Mouse (Mus musculus) heart, embryonic 14.5 days (tissue): ENCODE data around the gene Cyth1. TPM values are rescaled to one million over a fixed set of nuclear protein-coding genes. Genes with fewer than 3 reads are reported as not detected.

ENCODE experiments used
- ATAC-seq: fragments of 200-750 bp; cut with Nextera tagmentation; 2 replicates; pipeline ENCODE4 v1.8.0; 2017; ENCODE audit warnings: low read depth, moderate TSS enrichment; ENCODE audit not compliant: insufficient number of reproducible peaks, insufficient read depth, low FRiP score
- H3K27ac ChIP-seq, 2 experiments: fragments of 200-500 bp in 1 of 2; fragments of 300-500 bp in 1 of 2; sonication (generic) in 1 of 2; replicated peaks in 1 of 2; 2 replicates each; pipeline ENCODE4 v1.5.1; 2012 to 2014; ENCODE audit warnings: low read depth in 2 of 2, low read length in 2 of 2, control low read depth in 1 of 2, mild to moderate bottlenecking in 1 of 2, mixed read lengths in 1 of 2; ENCODE audit not compliant: control insufficient read depth in 1 of 2, insufficient read depth in 1 of 2
- H3K27me3 ChIP-seq: fragments of 300-500 bp; sonication (generic); 2 replicates; pipeline ENCODE4 v1.6.1; 2014; ENCODE audit warnings: mild to moderate bottlenecking, low read length, control low read depth; ENCODE audit not compliant: control insufficient read depth, insufficient read depth
- H3K36me3 ChIP-seq: fragments of 300-500 bp; sonication (generic); 2 replicates; pipeline ENCODE4 v1.6.1; 2014; ENCODE audit warnings: mild to moderate bottlenecking, control low read depth, low read length, mixed read lengths; ENCODE audit not compliant: control insufficient read depth, insufficient read depth
- H3K4me1 ChIP-seq, 2 experiments: fragments of 200-500 bp in 1 of 2; fragments of 300-500 bp in 1 of 2; sonication (generic) in 1 of 2; 2 replicates each; pipeline ENCODE4 v1.6.1; 2012 to 2014; ENCODE audit warnings: low read length in 2 of 2, control low read depth in 1 of 2, mixed read lengths in 1 of 2; ENCODE audit not compliant: control insufficient read depth in 2 of 2, insufficient read depth in 2 of 2
- H3K4me2 ChIP-seq: fragments of 300-500 bp; sonication (generic); 2 replicates; pipeline ENCODE4 v1.6.1; 2014; ENCODE audit warnings: mild to moderate bottlenecking, low read length
- H3K4me3 ChIP-seq, 2 experiments: fragments of 200-500 bp in 1 of 2; fragments of 300-500 bp in 1 of 2; sonication (generic) in 1 of 2; 2 replicates each; pipeline ENCODE4 v1.5.1; 2012 to 2014; ENCODE audit warnings: low read length in 2 of 2, mild to moderate bottlenecking in 2 of 2, control low read depth in 1 of 2, low read depth in 1 of 2, moderate library complexity in 1 of 2; ENCODE audit not compliant: control insufficient read depth in 1 of 2, insufficient read depth in 1 of 2
- H3K9ac ChIP-seq: fragments of 300-500 bp; sonication (generic); 2 replicates; pipeline ENCODE4 v1.6.1; 2014; ENCODE audit warnings: mild to moderate bottlenecking, low read length
- H3K9me3 ChIP-seq: fragments of 300-500 bp; sonication (generic); 2 replicates; pipeline ENCODE4 v1.6.1; 2016; ENCODE audit warnings: low read length, control low read depth; ENCODE audit not compliant: control insufficient read depth
- WGBS: fragments of 180-500 bp; shearing (Covaris S2); extraction: QIAGEN DNeasy Blood & Tissue Kit; methylation state at CpG from one replicate; pipeline ENCODE4 v1.1.7; 2014; 5-methylcytosine and 5-hydroxymethylcytosine counted together
- polyA plus RNA-seq: library from polyadenylated mRNA; unstranded; fragments of >200 nt; fragmentation: Nextera tagmentation; extraction: Ambion mirVana; gene quantifications from 2 replicates; pipeline ENCODE4 v1.2.1, GENCODE M21; 2014

The Cyth1 gene
- polyA plus RNA-seq, 1 experiment from 2014 or later = 15.9 TPM

- Histone ChIP-seq H3K27me3 (no peaks in the 10 kb centered on the region), H3K9me3 (no peaks in the 10 kb centered on the region), H3K9ac (no peak overlapping the region; the same call in 1 of the 2 replicates), H3K4me3 (no peak overlapping the region), H3K4me2 (no peak overlapping the region), H3K36me3 (no peaks in the 10 kb centered on the region), H3K27ac (peak overlapping the region; percentile 41 to 43; a peak in 3 of 4 replicates), H3K4me1 (peaks cover 26 to 60% of the 10 kb centered on the region in 2 experiments)
- no peak for ATAC-seq
- 60% methylated on average over 4 of the region's 4 CpGs for WGBS
Measured at GRCm38 (mm10) chr11:118240388-118240787, 8.0 kb downstream of the Cyth1 start.

DNA sequence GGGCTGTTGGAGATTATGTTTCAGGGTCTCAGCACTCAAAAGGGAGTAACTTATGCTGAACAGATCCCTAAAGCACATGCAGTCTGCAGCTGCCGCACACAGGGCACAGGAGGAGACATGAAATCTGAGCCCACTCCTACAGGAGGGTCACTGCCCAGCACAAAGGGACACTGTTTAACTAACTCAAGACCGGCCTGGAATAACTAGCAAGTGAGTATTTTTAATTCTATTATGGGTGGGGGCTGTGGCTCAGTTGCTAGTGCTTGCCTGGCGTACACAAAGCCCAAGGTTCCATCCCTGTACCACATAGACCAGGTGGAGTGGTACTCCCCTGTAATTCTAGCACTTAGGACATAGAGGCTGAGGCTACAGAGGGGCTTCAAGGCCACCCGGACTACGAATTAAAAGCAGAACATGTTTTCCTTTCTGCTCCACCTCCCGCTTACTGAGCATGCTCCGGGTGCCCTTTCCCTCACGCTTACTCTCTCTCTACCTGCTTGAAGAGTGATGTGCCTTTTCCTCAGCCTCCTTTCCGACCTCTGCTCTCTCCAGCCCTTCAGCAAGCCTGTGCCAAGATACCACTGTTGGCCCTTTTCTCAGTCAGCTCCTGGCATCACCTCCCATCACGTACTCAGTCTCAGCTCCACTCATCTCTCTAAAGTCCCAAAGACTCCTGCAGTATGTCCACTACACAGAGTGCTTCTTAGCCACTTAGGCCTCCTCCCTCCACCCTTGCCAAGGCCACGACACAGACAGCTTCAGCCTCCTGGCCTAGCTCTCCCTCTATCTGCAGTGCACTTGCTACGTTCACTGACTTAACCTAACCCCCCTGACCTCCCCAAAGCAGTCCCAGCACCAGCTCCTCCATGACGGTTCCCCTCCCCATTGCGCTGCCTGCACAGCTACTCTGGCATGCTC is 8.9 kb downstream of the Cyth1 start:
- Histone ChIP-seq H3K4me3 (no peak overlapping the region), H3K4me2 (no peak overlapping the region), H3K9me3 (no peaks in the 10 kb centered on the region), H3K27ac (peak overlapping the region in 1 of 2 experiments; percentile 44; a peak in 1 of 4 replicates), H3K27me3 (no peaks in the 10 kb centered on the region), H3K36me3 (no peaks in the 10 kb centered on the region), H3K9ac (peak overlapping the region; percentile 34; the same call in 1 of the 2 replicates), H3K4me1 (peaks cover 31 to 61% of the 10 kb centered on the region in 2 experiments)
- ATAC-seq = no peak
- WGBS = 58% methylated on average over 14 of the region's 14 CpGs

DNA sequence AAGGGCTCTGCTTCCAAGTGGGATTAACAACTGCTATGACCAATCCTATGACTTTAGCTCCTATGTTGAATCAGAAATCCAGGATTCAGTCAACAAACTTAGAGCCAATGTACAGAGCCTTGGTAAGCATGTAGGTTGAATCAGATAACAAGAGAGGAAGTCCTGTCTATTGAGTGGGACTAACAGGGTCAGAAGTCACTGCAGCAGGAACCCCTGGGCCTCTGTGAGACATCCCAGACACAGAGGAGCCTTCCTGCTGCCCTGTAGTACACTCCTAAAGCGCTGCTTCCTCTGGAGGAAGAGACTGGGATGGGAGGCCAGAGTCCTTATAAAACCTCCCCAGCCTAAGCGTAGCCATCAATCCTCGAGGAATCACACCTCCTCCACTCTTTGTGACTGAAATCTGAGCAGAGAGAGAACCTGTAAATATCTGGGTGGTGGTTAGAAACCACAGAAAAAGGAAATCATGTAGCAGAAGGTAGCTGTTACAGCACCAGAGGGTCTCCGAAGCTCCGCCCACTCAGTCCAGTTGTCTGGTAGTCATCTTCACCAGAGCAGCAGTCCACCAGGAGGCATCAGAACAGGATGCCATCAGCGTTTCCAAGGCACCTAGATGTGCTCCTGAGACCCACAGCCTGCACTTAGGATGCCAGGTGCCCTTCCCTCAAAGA is 11.7 kb downstream of the Cyth1 start:
- Histone ChIP-seq H3K4me1 (peaks cover 30 to 62% of the 10 kb centered on the region in 2 experiments), H3K27me3 (no peaks in the 10 kb centered on the region), H3K36me3 (no peaks in the 10 kb centered on the region), H3K4me2 (no peak overlapping the region), H3K9ac (no peak overlapping the region), H3K27ac (peak overlapping the region; percentile 61 to 71), H3K9me3 (no peaks in the 10 kb centered on the region), H3K4me3 (no peak overlapping the region)
- 0 out of 2 replicates have a peak, but pooled peaks have one; percentile 56 for ATAC-seq
- 61% methylated on average over 6 of the region's 6 CpGs for WGBS

GRCm38 (mm10) chr11:118234929-118235328 is 13.5 kb downstream of the Cyth1 start:
- Histone ChIP-seq H3K9me3 (no peaks in the 10 kb centered on the region), H3K4me3 (no peak overlapping the region)
- no peak for ATAC-seq

DNA sequence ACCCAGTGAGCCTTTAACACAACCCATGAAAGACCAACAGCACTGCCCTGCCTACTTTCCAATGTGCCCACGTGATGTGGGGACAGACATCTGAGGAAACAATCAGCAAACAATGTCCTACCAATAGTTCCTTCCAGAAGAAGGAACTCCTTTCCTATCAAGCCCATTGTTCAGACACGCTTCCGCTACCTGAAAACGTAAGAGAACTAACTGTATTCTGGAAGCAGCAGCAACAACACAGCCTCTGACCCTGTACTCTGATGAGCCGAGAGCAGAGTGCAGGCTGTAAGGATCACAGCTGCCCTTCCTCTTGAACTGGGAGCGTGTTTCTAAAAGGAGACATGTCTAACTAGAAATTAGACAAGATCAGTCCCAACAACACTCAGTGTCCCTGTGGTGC is 13.9 kb downstream of the Cyth1 start:
- H3K4me3 ChIP-seq = no peak overlapping the region
- peaks cover 16 to 45% of the 10 kb centered on the region in 2 experiments; a peak in 3 of 4 replicates for H3K4me1 ChIP-seq
- peak overlapping the region; percentile 44 to 61 for H3K27ac ChIP-seq
- H3K36me3 ChIP-seq = no peaks in the 10 kb centered on the region
- H3K4me2 ChIP-seq = no peak overlapping the region
- no peak overlapping the region for H3K9ac ChIP-seq
- 61% methylated on average over 6 of the region's 6 CpGs for WGBS
- no peak for ATAC-seq
- no peaks in the 10 kb centered on the region for H3K9me3 ChIP-seq
- no peaks in the 10 kb centered on the region for H3K27me3 ChIP-seq

More at GRCm38 (mm10) chr11:118234929-118235328, 13.5 kb downstream of the Cyth1 start:
- Histone ChIP-seq H3K4me1 (peaks cover 19 to 50% of the 10 kb centered on the region in 2 experiments; a peak in 3 of 4 replicates), H3K36me3 (no peaks in the 10 kb centered on the region), H3K9ac (no peak overlapping the region), H3K27me3 (no peaks in the 10 kb centered on the region), H3K27ac (peak overlapping the region; percentile 44 to 61), H3K4me2 (no peak overlapping the region)
- 55% methylated on average over 7 of the region's 7 CpGs for WGBS

DNA sequence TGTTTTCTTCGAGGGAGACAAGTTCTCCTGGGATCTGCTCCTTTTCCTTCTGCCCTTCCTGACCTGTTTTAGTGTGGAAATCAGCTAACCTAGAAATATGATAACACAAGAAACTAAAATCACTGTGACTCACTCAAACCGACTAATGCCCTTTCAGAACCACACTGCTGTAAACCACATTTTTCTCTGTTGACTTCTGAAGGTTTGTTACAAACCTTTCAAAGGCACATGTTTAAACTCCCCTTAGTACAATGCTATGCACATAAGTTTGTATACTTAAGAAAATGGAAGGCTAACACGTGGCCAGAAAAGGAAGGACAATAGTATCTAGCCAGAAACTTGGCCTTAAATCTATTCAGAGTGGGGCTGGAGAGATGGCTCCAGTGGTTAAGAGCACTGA is 14.5 kb downstream of the Cyth1 start:
- Histone ChIP-seq H3K9ac (no peak overlapping the region), H3K4me2 (no peak overlapping the region), H3K27me3 (no peaks in the 10 kb centered on the region), H3K9me3 (no peaks in the 10 kb centered on the region), H3K27ac (0 out of 4 replicates have a peak overlapping the region, but pooled peaks of 1 of the 2 experiments have one; percentile 24), H3K4me3 (no peak overlapping the region), H3K4me1 (peaks cover 16 to 40% of the 10 kb centered on the region in 2 experiments; a peak in 3 of 4 replicates), H3K36me3 (no peaks in the 10 kb centered on the region)
- no peak for ATAC-seq
- WGBS = 51% methylated on average over 3 of the region's 3 CpGs

DNA sequence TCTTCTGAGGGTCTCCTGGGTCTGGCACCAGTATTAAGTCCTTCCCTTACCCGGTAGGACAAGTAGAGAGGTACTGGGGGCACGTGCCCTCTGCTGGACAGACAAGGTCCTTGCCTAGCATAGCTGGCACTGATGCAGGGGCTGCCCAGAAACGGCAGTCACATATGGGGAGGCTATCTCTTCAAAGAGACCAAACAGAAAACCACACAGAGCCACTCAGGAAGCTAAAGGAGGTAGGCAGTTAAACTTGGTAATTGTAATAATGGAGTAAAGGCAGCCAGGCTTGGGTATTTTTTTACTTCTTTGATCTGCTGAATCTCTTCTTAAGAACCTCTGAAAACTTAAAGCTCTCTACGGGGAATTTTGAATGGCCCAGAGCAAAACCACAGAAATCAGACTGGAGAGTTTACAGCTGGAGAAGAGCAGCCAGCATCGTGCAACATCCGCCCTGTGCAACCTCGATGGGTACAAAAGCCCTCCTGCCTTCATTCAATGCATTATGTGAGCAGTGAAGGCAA is 16.0 kb downstream of the Cyth1 start:
- no peak overlapping the region for H3K27ac ChIP-seq
- H3K4me2 ChIP-seq = no peak overlapping the region
- peaks cover 16 to 28% of the 10 kb centered on the region in 2 experiments; a peak in 3 of 4 replicates for H3K4me1 ChIP-seq

More for the DNA sequence above, 16.0 kb downstream of the Cyth1 start:
- WGBS = 51% methylated on average over 7 of the region's 7 CpGs
- Histone ChIP-seq H3K36me3 (no peaks in the 10 kb centered on the region), H3K4me3 (no peak overlapping the region), H3K9ac (no peak overlapping the region), H3K9me3 (no peaks in the 10 kb centered on the region), H3K27me3 (no peaks in the 10 kb centered on the region)
- no peak for ATAC-seq
